Mouse (Mus musculus): ENCODE measurements around the gene Mast3.

Gene Mast3

DNA sequence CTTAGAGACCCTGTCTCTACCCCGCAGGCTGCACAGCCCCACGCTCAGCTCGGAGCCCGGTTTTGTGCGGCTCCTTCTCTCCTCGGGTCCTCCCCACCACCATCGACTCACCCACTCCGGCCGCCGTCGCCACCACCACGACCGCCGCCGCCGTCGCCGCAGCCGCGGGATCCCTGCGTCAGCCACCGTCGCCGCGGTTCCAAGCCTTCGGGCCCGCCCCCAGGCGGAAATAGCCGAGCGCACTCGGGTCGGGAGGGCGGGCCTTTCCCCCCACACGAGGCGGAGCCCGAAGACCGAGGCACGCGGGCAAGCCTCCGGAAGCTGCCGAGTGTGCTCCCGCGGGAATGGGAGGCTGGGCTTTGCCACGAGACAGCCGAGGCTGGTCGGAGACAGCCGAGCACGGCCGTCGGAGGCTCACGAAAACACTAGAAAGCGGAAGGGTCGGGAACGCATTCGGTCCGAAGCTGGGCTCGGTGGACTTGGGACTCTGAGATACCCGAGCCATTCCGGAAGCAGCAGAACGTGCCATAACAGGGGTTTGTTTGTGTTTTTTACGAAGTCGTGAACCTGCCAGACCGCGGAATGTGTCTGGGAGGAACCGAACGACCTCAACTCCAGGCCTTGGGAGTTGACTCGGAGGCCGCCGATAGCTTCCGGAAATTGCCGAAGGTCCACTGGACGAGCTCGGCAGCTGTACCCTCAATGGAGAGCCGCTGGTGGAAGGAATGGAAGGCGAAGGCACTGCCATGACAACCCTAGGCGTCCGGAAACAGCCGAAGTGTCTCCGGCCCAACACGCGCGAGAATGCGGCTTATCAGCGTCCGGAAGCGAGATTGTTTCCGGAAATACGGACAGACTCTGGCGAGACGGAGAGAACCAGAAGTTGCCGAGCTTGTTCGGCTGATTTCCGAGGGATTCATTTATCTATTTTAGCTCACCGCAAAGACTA is 28.1 kb downstream of the Mast3 start, which contains the start of gene Pik3r2:
TSS of gene Pik3r2 (minus strand) at position 218 of the 949 bp plus-strand sequence.
- peak; percentile 96 for DNase-seq (ENCODE audit: low spot score in 2 of 2)

GRCm38 (mm10) chr8:70775851-70776495 is 28.9 kb downstream of the Mast3 start:
- DNase-seq (ENCODE audit: low spot score in 2 of 2) = no peak

GRCm38 (mm10) chr8:70775227-70775626 is 29.6 kb downstream of the Mast3 start:
- no peak for DNase-seq (ENCODE audit: low spot score in 2 of 2)

DNA sequence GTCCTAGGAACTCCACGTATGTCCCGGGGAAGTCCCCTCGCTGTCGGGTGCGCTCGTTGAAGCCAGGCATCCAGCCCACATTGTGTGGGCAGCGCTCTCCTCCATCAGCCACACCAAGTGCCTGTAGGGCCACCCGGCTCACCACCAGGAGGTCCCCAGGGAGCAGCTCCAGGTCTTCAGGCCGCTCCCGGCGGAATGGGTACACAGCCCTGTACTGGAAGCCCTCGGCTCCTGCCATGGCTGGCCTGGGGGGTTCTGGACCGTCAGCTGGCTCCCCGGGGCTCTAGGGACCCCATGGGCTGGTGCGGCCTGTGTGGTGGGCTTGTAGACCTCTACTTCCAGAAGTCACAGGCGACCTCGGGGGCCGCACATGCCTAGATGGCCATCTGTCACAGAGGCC is 30.1 kb downstream of the Mast3 start:
- DNase-seq (ENCODE audit: low spot score in 2 of 2) = no peak

DNA sequence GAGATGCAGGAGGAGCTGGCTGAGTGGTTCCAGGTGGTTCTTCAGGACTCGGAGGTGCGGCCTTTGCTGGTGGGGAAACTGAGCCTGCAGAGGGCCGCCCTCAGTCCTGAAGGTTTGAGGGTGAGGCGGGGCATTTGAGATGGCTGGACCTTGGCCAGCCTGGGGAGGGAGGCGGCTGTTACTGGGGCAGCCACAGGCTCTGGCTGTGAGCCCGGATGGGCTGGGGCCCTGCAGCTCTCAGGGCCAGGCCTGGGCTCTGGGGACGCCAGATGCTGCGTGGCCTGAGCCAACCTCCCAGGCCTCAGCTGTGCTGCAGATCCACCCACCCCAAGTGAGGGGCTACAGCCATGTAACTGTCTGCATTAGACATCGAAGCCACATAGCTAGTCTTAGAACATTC is 31.0 kb downstream of the Mast3 start:
- peak; percentile 68 to 86 for DNase-seq (ENCODE audit: low spot score in 2 of 2)

- peak in 1 of 2 experiments; percentile 68 for DNase-seq (ENCODE audit: low spot score in 2 of 2)
Measured at GRCm38 (mm10) chr8:70773410-70773809, 31.4 kb downstream of the Mast3 start.

DNA sequence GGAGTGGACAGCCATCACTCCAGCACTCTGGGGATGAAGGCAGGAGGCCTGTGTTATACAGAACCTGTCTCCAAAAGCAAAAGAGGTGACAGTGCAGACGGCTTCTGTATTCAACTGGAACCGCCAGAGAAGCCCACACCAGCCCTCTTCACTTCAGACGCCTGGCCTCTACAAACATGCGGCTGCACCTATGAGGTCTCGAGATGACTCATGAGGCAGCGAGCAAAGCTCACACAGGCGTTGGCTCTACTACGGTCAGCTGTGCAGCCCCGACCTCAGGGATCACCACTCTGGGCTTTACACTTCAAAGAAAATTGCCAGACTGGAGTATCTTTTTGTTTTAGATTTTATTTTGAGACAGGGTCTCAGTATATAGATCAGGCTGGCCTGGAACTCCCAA is 32.0 kb downstream of the Mast3 start:
- no peak for DNase-seq (ENCODE audit: low spot score in 2 of 2)

DNA sequence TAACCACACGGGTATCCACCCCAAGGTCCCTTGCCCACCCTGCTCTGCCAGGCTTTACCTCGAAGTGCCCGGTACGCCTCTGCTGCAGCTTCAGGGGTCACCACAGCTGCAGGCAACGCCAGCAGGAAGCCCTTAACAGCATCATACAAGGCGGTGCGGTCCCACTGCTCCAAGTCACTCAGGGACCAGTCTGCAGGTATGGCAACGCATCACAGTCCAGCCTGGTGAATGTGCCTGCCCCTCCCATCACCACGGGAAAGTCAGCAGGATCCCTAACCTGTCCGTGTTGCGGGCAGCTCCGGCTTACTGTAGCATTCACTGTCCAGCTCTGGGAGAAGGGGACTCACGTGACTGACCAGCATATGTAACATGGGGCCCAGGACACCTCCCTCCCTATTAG is 32.8 kb downstream of the Mast3 start:
- no peak for DNase-seq (ENCODE audit: low spot score in 2 of 2)

DNA sequence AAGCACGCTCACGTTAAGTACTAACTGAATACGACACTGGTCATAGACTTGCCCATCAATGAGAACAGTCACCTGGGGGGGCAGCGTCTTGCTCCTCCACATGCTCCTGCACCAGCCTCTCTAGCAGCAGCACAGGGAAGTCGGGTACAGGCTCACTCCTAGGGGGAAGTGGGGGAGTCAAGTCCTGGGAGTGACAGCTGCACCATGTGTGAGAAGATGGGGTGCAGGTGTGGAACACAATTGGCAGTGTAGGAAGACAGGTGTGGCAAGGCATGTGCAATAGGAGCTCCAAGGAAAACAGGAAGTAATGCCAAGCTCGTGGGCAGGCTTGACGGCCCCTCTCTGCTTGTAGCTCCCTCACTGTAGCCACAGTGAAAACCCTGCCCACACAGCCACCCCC is 33.6 kb downstream of the Mast3 start:
- DNase-seq (ENCODE audit: low spot score in 2 of 2) = no peak

GRCm38 (mm10) chr8:70770748-70771147 is 34.1 kb downstream of the Mast3 start:
- DNase-seq (ENCODE audit: low spot score in 2 of 2) = no peak

- DNase-seq (ENCODE audit: low spot score in 2 of 2) = no peak
Measured at GRCm38 (mm10) chr8:70769858-70770257, 35.0 kb downstream of the Mast3 start.

GRCm38 (mm10) chr8:70769359-70769758 is 35.5 kb downstream of the Mast3 start:
- DNase-seq (ENCODE audit: low spot score in 2 of 2) = peak; percentile 92 to 95

DNA sequence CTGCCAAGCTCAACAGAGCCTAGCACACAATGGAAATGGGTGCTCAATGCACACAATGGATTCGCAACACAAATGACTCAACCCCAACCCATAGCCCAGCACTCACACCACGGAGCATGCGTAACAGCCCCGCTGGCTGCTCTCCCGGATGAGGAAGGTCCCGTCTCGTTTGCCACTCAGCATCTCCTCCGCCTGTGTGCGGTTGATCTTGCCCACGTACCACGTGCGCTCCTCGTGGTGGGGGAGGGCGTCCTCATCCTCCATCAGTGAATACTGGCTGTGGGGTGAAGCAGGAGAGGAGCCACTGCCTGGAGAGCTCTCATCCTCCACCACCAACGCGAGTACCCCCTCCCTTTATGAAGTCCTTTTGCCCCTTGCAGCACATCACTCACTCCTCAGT is 35.9 kb downstream of the Mast3 start:
- no peak for DNase-seq (ENCODE audit: low spot score in 2 of 2)

- DNase-seq (ENCODE audit: low spot score in 2 of 2) = no peak
Measured at GRCm38 (mm10) chr8:70768231-70768776, 36.5 kb downstream of the Mast3 start.

DNA sequence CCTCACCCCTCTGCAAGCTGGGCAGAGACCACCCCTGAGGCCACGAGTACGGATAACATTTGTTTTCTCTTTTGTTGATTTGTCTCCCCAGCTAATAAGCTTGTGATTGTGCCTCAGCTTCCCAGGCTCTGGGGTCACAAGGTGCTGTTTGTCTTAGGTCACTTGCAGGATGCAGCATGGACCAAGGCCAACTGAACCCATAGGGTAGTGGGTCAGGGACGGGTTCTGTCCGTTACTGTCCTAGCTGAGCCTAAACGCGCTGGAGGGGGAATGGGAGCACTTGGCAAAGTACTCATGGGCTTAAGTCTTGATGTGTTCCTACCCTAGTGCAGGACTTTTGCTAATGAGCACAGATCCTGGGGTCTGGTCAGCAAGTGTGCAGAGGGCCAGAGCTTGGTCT is 37.4 kb downstream of the Mast3 start:
- no peak for DNase-seq (ENCODE audit: low spot score in 2 of 2)

DNA sequence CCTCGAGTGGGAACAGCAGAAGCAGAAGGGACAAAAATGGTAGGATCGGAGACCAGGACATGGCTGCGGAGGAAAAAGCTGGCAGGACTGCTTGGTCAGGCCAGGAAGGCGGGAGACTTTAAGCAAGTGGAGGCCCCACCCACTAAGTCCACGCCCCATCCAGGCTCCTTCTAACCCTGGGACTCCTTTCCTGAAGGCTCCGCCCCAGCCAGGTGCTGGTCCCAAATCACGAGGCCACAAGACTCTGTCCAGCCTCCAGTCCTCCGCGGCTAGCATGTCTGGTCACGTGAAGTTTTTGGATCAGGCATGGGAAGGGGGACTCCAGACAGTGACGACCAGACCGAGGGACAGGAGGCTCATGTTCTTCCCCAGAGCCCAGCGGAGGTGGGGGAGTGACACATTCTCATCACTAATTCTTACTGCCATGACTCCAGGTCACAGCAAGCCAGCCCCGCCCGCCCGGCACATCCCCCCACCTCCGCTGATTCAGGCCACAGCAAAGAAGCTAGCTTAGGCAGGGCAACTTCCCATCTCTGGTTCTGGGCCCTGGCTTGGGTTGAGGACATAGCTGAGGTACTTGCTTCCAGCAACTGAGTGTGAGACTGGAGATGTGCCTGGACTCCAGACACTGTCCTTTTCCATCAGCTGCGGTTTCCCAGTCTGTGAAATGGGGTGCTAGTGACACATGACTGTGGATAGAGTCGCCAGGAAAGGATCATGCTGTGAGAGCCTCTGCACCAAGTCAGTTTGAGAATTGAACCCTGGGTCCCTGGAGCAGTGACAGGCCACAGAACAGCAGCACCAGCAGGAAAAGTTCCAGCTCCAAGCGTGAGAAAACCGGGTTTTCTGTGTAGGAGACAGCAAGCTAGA is 38.0 kb downstream of the Mast3 start:
- DNase-seq (ENCODE audit: low spot score in 2 of 2) = peak; percentile 78 to 84

- no peak for DNase-seq (ENCODE audit: low spot score in 2 of 2)
Measured at GRCm38 (mm10) chr8:70765838-70766570, 38.9 kb downstream of the Mast3 start.

DNA sequence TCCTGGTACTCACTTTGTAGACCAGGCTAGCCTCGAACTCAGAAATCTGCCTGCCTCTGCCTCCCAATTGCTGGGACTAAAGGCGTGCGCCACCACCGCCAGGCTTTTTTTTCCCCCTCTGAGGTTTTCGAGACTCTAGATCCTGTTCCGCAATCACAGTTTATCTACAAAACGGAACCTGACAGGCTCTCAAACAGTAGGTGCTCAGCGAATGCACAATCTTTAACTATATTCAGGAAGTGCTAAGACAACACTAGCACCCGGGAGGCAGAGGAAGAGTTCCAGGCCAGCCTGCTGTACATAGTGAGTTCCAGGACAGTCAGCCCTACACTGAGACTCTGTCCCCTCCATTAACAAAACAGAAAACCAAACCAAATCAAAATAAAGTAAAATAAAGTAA is 39.5 kb downstream of the Mast3 start:
- DNase-seq (ENCODE audit: low spot score in 2 of 2) = no peak

GRCm38 (mm10) chr8:70764676-70765075 is 40.2 kb downstream of the Mast3 start:
- no peak for DNase-seq (ENCODE audit: low spot score in 2 of 2)

GRCm38 (mm10) chr8:70764026-70764425 is 40.8 kb downstream of the Mast3 start:
- DNase-seq (ENCODE audit: low spot score in 2 of 2) = no peak

GRCm38 (mm10) chr8:70763354-70763753 is 41.5 kb downstream of the Mast3 start:
- no peak for DNase-seq (ENCODE audit: low spot score in 2 of 2)

Data from urinary bladder, postnatal 36 days (tissue).